Mouse (Mus musculus) heart, embryonic 11.5 days (tissue): ENCODE results near the gene Gm7945. TPM values are rescaled to one million over a fixed set of nuclear protein-coding genes. Genes with fewer than 3 reads are reported as not detected.
"Not testable (repeated sequence)": the region's sequence is repeated elsewhere in the genome, so short reads cannot be mapped to it uniquely, and the experiment has no call there.

ENCODE experiments used
- ATAC-seq: fragments of 200-750 bp; cut with Nextera tagmentation; replicated peaks from 2 replicates; pipeline ENCODE4 v1.8.0; 2017; ENCODE audit warnings: moderate library complexity; ENCODE audit not compliant: insufficient number of reproducible peaks, low FRiP score, low TSS enrichment
- H3K27ac ChIP-seq: fragments of 300-500 bp; sonication (generic); 2 replicates; pipeline ENCODE4 v1.5.1; 2014; ENCODE audit warnings: mild to moderate bottlenecking, low read depth, low read length
- H3K27me3 ChIP-seq: fragments of 300-500 bp; sonication (generic); 2 replicates; pipeline ENCODE4 v1.6.1; 2014; ENCODE audit warnings: mild to moderate bottlenecking, low read length, mixed read lengths; ENCODE audit not compliant: control insufficient read depth, insufficient read depth
- H3K36me3 ChIP-seq: fragments of 300-500 bp; sonication (generic); 2 replicates; pipeline ENCODE4 v1.6.1; 2014; ENCODE audit warnings: mild to moderate bottlenecking, low read length, moderate library complexity, mixed read lengths; ENCODE audit not compliant: control insufficient read depth, insufficient read depth
- H3K4me1 ChIP-seq: fragments of 300-500 bp; sonication (generic); 2 replicates; pipeline ENCODE4 v1.6.1; 2014; ENCODE audit warnings: low read length; ENCODE audit not compliant: control insufficient read depth, insufficient read depth
- H3K4me2 ChIP-seq: fragments of 300-500 bp; sonication (generic); 2 replicates; pipeline ENCODE4 v1.6.1; 2014; ENCODE audit warnings: mild to moderate bottlenecking, moderate library complexity
- H3K4me3 ChIP-seq: fragments of 300-500 bp; sonication (generic); 2 replicates; pipeline ENCODE4 v1.5.1; 2014; ENCODE audit warnings: low read depth, low read length
- H3K9ac ChIP-seq: fragments of 300-500 bp; sonication (generic); 2 replicates; pipeline ENCODE4 v1.6.1; 2014; ENCODE audit warnings: mild to moderate bottlenecking, low read depth, low read length, moderate library complexity
- H3K9me3 ChIP-seq: fragments of 300-500 bp; sonication (generic); replicated peaks from 2 replicates; pipeline ENCODE4 v1.6.1; 2016; ENCODE audit warnings: low read length; ENCODE audit not compliant: control insufficient read depth
- WGBS: fragments of 180-500 bp; shearing (Covaris S2); extraction: QIAGEN DNeasy Blood & Tissue Kit; methylation state at CpG from one replicate; pipeline ENCODE4 v1.1.7; 2014; ENCODE audit not compliant: insufficient replicate concordance; 5-methylcytosine and 5-hydroxymethylcytosine counted together
- polyA plus RNA-seq: library from polyadenylated mRNA; unstranded; fragments of >200 nt; fragmentation: Nextera tagmentation; extraction: Ambion mirVana; gene quantifications from 2 replicates; pipeline ENCODE4 v1.2.1, GENCODE M21; 2014

Gene Gm7945
- polyA plus RNA-seq: not detected in 2 replicates

GRCm38 (mm10) chr14:41386279-41386678 lies at the start of gene Gm7945:
Gene Gm7945, minus strand, starts transcription at chr14:41386379.
- H3K27me3 ChIP-seq, H3K4me3 ChIP-seq, ATAC-seq, H3K27ac ChIP-seq, H3K9me3 ChIP-seq, H3K36me3 ChIP-seq, H3K4me1 ChIP-seq, H3K9ac ChIP-seq, H3K4me2 ChIP-seq: not testable (repeated sequence)
- WGBS: no CpG with 5 or more reads among the region's 3 CpGs

- H3K9ac ChIP-seq, H3K27ac ChIP-seq, H3K27me3 ChIP-seq, ATAC-seq, H3K4me1 ChIP-seq, H3K36me3 ChIP-seq, H3K9me3 ChIP-seq: not testable (repeated sequence)
- H3K4me2 ChIP-seq: peak overlapping the region; percentile 52
- WGBS: 10% methylated on average over 12 of the region's 16 CpGs
- peak overlapping the region; percentile 19 for H3K4me3 ChIP-seq
These were observed 39.4 kb upstream of the Gm7945 start for GRCm38 (mm10) chr14:41425393-41426075.

DNA sequence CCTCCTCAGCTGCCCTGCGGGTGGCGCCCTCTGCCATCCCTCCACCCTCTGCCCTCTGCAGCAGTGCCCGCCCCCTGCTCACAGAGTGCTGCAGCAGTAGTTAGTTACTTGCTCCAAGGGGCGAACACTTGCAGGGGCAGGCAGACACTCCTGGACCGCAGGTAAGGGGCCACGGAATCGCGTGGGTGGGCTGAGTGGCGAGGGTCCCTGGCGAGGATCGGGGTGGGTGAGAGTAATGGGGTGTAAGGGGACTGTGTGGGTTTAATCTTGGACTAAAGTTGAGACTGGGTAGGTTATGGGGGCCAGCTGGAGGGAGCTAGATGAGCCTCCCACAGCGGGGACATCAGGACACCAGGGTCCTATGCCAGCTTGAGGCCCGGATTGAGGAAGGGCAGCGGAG lies 38.5 kb upstream of the Gm7945 start:
- 6% methylated on average over 14 of the region's 14 CpGs for WGBS
- not testable (repeated sequence) for H3K4me1 ChIP-seq, H3K9ac ChIP-seq, H3K27me3 ChIP-seq, ATAC-seq, H3K9me3 ChIP-seq, H3K27ac ChIP-seq, H3K36me3 ChIP-seq
- Histone ChIP-seq H3K4me3 (peak overlapping the region; percentile 19), H3K4me2 (peak overlapping the region; percentile 52)

DNA sequence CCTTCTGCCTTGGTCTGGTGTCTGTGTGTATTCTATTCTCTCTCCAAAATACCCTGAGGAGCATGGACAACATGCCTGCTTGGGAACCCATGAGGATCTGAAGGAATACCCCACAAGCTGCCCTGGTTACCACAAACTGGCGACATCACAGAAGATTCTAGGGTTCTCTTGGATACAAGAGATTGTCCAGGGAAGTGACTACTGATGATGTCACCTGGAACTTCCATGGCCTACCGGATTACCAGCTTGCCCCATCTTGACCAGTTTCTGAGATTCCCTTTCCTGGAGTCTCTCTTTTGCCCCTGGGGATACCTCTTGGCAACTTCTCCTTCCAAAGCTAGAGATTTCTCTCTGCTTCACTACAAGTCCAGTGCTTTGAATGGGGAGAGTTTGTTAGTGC lies 22.0 kb upstream of the Gm7945 start, which contains the start of gene Gm6482:
Gene Gm6482, minus strand, starts transcription at position 101 of the 400 bp plus-strand sequence.
- not testable (repeated sequence) for H3K27ac ChIP-seq, H3K4me3 ChIP-seq, H3K4me1 ChIP-seq, H3K36me3 ChIP-seq, H3K9me3 ChIP-seq, H3K27me3 ChIP-seq, H3K9ac ChIP-seq, H3K4me2 ChIP-seq, ATAC-seq
- WGBS: no CpG with 5 or more reads among the region's 2 CpGs

DNA sequence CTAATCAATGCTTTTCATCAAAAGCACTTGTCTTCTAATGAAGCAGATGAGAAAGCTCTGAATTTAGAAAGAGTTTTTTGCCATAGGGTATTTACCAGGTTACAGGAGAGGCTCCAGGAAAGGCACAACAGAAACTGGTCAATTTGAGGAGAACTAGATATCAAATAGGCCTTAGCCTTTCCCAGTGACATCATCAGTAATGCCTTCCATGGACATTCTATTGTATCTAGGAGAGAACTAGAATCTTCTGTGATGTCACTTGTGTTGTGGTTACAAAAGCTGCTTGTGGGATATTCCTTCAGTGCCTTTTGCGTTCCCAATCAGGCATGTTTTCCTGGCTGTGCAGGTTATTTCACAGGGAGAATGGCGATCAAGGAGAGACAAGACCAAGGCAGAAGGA lies 37.9 kb downstream of the Gm7945 start, which contains the start of gene Gm5798:
Gene Gm5798, plus strand, starts transcription at position 301 of the 400 bp plus-strand sequence.
- H3K4me3 ChIP-seq, H3K27ac ChIP-seq, H3K9ac ChIP-seq, H3K27me3 ChIP-seq, H3K4me2 ChIP-seq, H3K4me1 ChIP-seq, H3K9me3 ChIP-seq, ATAC-seq, H3K36me3 ChIP-seq: not testable (repeated sequence)
- WGBS: 49% methylated on average over 2 of the region's 2 CpGs

Other genes with a start within 250 kb of the Gm7945 start
- not detected in 2 replicates for gene Mbl1, start 234.9 kb downstream of the Gm7945 start, polyA plus RNA-seq
- not detected in 2 replicates for gene Sftpd, start 201.2 kb downstream of the Gm7945 start, polyA plus RNA-seq
- gene Gm2832, start 107.6 kb downstream of the Gm7945 start, polyA plus RNA-seq: not detected in 2 replicates
- not detected in 2 replicates for gene Gm5798, start 37.8 kb downstream of the Gm7945 start, polyA plus RNA-seq
- gene Gm6482, start 21.9 kb upstream of the Gm7945 start, polyA plus RNA-seq: not detected in 2 replicates
- gene Gm7954, start 67.1 kb upstream of the Gm7945 start, polyA plus RNA-seq: not detected in 2 replicates
- not detected in 2 replicates for gene Gm3486, start 103.1 kb upstream of the Gm7945 start, polyA plus RNA-seq
- gene Gm7970, start 169.2 kb upstream of the Gm7945 start, polyA plus RNA-seq: not detected in 2 replicates
- gene 1700049E17Rik2, start 186.8 kb upstream of the Gm7945 start, polyA plus RNA-seq: not detected in 2 replicates
- gene Gm3072, start 238.2 kb upstream of the Gm7945 start, polyA plus RNA-seq: not detected in 2 replicates